Mouse (Mus musculus): ENCODE results near the gene Lexm. TPM values are rescaled to one million over a fixed set of nuclear protein-coding genes. Genes with fewer than 3 reads are reported as not detected.

Gene Lexm
- polyA plus RNA-seq, 1 experiment from 2014 or later = not detected

DNA sequence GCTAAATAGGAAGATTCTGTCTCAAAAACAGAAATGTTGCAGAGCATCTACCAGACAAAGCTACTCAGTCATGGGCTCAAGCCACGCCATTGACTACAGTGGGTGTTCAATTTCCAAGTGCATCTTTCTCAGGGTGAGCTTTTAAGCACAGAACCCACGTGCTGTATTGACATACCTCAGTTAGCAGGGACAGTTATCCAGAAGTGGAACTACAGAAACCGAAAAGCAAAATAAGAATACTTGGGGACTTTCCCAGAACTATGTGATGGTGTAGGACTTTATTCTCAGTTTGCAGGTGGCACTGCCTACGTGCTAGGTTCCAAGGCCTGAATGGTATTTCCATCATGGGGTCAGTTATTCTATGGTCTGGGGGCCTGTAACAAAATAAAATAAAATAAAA, 19.3 kb downstream of the Lexm start:
- H3K4me3 ChIP-seq = no peak overlapping the region
- no peaks in the 10 kb centered on the region for H3K27me3 ChIP-seq
- no peak overlapping the region for H3K9ac ChIP-seq
- no peaks in the 10 kb centered on the region for H3K4me1 ChIP-seq
- H3K27ac ChIP-seq = no peak overlapping the region
- H3K36me3 ChIP-seq = no peaks in the 10 kb centered on the region
- H3K4me2 ChIP-seq = no peak overlapping the region
- no peaks in the 10 kb centered on the region for H3K9me3 ChIP-seq
- no peak for ATAC-seq (ENCODE audit: insufficient number of reproducible peaks, low FRiP score, low TSS enrichment, low read depth)
- 80% methylated on average over 4 of the region's 4 CpGs for WGBS

- Histone ChIP-seq H3K9me3 (no peaks in the 10 kb centered on the region), H3K9ac (no peak overlapping the region), H3K4me1 (no peaks in the 10 kb centered on the region), H3K27me3 (no peaks in the 10 kb centered on the region), H3K4me3 (no peak overlapping the region), H3K36me3 (no peaks in the 10 kb centered on the region), H3K27ac (no peak overlapping the region), H3K4me2 (no peak overlapping the region)
- no peak for ATAC-seq (ENCODE audit: insufficient number of reproducible peaks, low FRiP score, low TSS enrichment, low read depth)
- WGBS = 78% methylated on average over 9 of the region's 9 CpGs
These were observed 20.0 kb downstream of the Lexm start for GRCm38 (mm10) chr4:106597055-106597454.

GRCm38 (mm10) chr4:106596200-106596599, 20.8 kb downstream of the Lexm start:
- 64% methylated on average over 3 of the region's 3 CpGs for WGBS
- Histone ChIP-seq H3K4me1 (no peaks in the 10 kb centered on the region), H3K4me3 (no peak overlapping the region), H3K4me2 (no peak overlapping the region), H3K9ac (no peak overlapping the region), H3K36me3 (peaks cover 3% of the 10 kb centered on the region; the same call in 1 of the 2 replicates), H3K9me3 (no peaks in the 10 kb centered on the region), H3K27me3 (no peaks in the 10 kb centered on the region), H3K27ac (no peak overlapping the region)
- no peak for ATAC-seq (ENCODE audit: insufficient number of reproducible peaks, low FRiP score, low TSS enrichment, low read depth)

DNA sequence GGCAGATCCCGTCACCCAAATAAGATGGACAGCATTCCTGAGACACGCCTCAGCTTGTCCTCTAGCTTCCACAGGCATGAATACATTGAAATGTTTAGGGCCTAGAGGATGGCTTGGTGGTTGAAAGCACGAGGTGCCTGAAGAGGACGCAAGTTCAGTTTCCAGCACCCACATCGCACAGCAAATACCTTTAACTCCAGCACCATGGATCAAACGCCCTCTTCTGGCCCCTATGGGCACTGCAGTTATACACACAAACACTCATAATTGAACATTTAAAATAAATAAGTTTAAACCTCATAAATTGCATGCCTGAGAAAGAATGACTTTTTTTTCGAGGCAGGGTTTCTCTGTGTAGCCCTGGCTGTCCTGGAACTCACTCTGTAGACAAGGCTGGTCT, 23.4 kb downstream of the Lexm start:
- H3K27ac ChIP-seq = no peak overlapping the region
- H3K4me1 ChIP-seq = no peaks in the 10 kb centered on the region
- WGBS = 49% methylated on average over 7 of the region's 7 CpGs
- ATAC-seq (ENCODE audit: insufficient number of reproducible peaks, low FRiP score, low TSS enrichment, low read depth) = no peak
- H3K9ac ChIP-seq = no peak overlapping the region
- no peaks in the 10 kb centered on the region for H3K9me3 ChIP-seq
- H3K36me3 ChIP-seq = peaks cover 8% of the 10 kb centered on the region; the same call in 1 of the 2 replicates
- H3K4me3 ChIP-seq = no peak overlapping the region
- no peaks in the 10 kb centered on the region for H3K27me3 ChIP-seq
- H3K4me2 ChIP-seq = no peak overlapping the region

- H3K36me3 ChIP-seq = peaks cover 33% of the 10 kb centered on the region
- WGBS = 81% methylated on average over 9 of the region's 9 CpGs
These were observed 26.2 kb downstream of the Lexm start for GRCm38 (mm10) chr4:106590871-106591270.

GRCm38 (mm10) chr4:106590142-106590541, 26.9 kb downstream of the Lexm start:
- no peaks in the 10 kb centered on the region for H3K4me1 ChIP-seq
- H3K27ac ChIP-seq = no peak overlapping the region
- H3K36me3 ChIP-seq = peaks cover 38% of the 10 kb centered on the region
- no peak overlapping the region for H3K4me2 ChIP-seq
- H3K9ac ChIP-seq = no peak overlapping the region
- ATAC-seq (ENCODE audit: insufficient number of reproducible peaks, low FRiP score, low TSS enrichment, low read depth) = no peak
- WGBS = 62% methylated on average over 9 of the region's 9 CpGs
- no peaks in the 10 kb centered on the region for H3K27me3 ChIP-seq
- no peak overlapping the region for H3K4me3 ChIP-seq
- no peaks in the 10 kb centered on the region for H3K9me3 ChIP-seq

More at GRCm38 (mm10) chr4:106590871-106591270, 26.2 kb downstream of the Lexm start:
- Histone ChIP-seq H3K27me3 (no peaks in the 10 kb centered on the region), H3K4me3 (no peak overlapping the region), H3K4me2 (no peak overlapping the region), H3K4me1 (no peaks in the 10 kb centered on the region), H3K27ac (no peak overlapping the region), H3K9me3 (no peaks in the 10 kb centered on the region), H3K9ac (no peak overlapping the region)
- no peak for ATAC-seq (ENCODE audit: insufficient number of reproducible peaks, low FRiP score, low TSS enrichment, low read depth)

DNA sequence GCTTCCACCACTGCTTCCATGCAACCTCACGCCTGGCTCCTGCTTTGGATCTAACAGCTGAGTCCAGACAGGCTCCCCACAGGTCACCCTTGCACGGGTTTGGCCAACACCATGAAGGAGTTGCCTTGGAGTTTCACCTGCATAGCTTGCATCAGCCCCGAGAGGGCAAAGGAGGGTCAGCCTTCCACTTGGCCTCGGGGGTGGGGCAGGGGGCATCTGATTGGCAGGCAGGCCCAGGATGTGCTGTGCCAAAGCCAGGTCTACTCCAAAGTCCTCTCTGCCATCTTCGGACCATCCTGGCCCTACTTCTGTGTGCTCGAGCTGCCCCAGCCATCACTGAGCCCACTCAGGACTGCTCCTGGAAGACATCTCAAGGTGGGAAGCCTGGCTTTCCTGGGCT, 30.0 kb downstream of the Lexm start:
- Histone ChIP-seq H3K27me3 (no peaks in the 10 kb centered on the region), H3K4me3 (no peak overlapping the region), H3K9ac (no peak overlapping the region), H3K9me3 (no peaks in the 10 kb centered on the region), H3K36me3 (peaks cover 63% of the 10 kb centered on the region), H3K27ac (no peak overlapping the region), H3K4me1 (no peaks in the 10 kb centered on the region), H3K4me2 (no peak overlapping the region)
- 88% methylated on average over 6 of the region's 6 CpGs for WGBS
- no peak for ATAC-seq (ENCODE audit: insufficient number of reproducible peaks, low FRiP score, low TSS enrichment, low read depth)

DNA sequence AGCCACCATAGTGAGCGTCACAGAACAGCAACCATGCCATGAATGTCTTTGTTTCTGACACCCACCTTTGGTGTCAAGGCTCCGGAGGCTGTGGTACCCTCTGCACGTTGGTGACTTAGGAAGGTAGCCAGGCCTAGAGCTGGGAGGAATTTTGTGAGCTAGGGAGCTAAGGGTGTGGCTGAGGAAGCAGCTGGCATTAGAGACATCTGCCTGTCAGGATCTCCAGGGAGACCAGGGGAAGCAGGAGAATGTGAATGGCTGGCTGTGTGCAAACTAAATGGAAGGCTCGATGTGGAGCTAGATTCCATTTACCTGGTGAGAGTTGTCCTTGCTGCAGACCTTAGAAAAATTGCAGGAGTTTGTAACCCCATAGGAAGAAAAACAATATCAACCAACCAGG, 32.4 kb downstream of the Lexm start:
- H3K4me1 ChIP-seq = no peaks in the 10 kb centered on the region
- H3K9ac ChIP-seq = no peak overlapping the region
- no peak overlapping the region for H3K4me2 ChIP-seq
- H3K27me3 ChIP-seq = no peaks in the 10 kb centered on the region
- WGBS = 86% methylated on average over 4 of the region's 4 CpGs
- ATAC-seq (ENCODE audit: insufficient number of reproducible peaks, low FRiP score, low TSS enrichment, low read depth) = no peak
- H3K27ac ChIP-seq = no peak overlapping the region
- H3K9me3 ChIP-seq = no peaks in the 10 kb centered on the region
- peaks cover 81% of the 10 kb centered on the region for H3K36me3 ChIP-seq
- H3K4me3 ChIP-seq = no peak overlapping the region

DNA sequence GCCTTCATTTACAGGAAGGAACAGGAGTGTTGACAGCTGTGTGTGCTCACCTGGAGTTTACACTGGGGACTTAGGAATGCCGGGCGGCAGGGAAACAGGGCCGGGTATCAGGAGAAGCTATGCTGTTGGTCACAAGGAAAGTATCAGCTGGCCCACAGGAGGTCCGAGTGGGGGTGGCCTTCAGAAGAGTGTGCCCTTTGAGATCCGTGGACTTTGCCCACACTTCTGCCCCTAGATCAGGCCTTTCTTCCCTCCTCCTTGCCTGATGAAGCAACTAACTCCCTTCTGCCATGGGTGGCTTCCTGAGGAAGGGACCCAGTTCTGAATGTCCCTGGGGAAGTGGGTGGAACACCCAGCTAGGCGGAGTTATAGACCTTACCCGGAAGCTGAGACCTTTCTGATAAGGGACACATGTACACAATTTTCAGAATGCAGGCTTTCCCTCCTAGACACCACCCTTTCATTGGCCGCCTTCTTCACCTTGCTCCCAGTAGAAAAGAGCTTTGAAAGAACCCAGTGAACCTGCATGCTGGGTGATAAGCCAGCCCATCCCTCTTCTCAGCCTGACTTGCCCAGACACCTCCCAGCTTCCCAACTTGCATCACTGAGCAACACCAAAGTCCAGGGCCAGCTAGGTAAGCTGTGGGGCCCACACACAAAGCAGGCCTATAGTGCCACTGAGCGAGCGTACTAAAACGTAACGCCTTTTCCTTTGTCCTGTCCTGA, 34.5 kb downstream of the Lexm start:
- H3K9me3 ChIP-seq = no peaks in the 10 kb centered on the region
- H3K4me3 ChIP-seq = no peak overlapping the region
- 89% methylated on average over 12 of the region's 12 CpGs for WGBS
- no peaks in the 10 kb centered on the region for H3K27me3 ChIP-seq
- H3K36me3 ChIP-seq = peaks cover 86% of the 10 kb centered on the region
- H3K27ac ChIP-seq = 0 out of 2 replicates have a peak overlapping the region, but pooled peaks have one; percentile 17
- no peak overlapping the region for H3K4me2 ChIP-seq
- no peak overlapping the region for H3K9ac ChIP-seq
- no peak for ATAC-seq (ENCODE audit: insufficient number of reproducible peaks, low FRiP score, low TSS enrichment, low read depth)
- no peaks in the 10 kb centered on the region for H3K4me1 ChIP-seq

- H3K4me2 ChIP-seq = no peak overlapping the region
- H3K27ac ChIP-seq = no peak overlapping the region
- WGBS = 91% methylated on average over 15 of the region's 15 CpGs
- H3K9me3 ChIP-seq = no peaks in the 10 kb centered on the region
- H3K4me3 ChIP-seq = no peak overlapping the region
- peaks cover 88% of the 10 kb centered on the region for H3K36me3 ChIP-seq
- no peaks in the 10 kb centered on the region for H3K27me3 ChIP-seq
- ATAC-seq (ENCODE audit: insufficient number of reproducible peaks, low FRiP score, low TSS enrichment, low read depth) = no peak
- H3K4me1 ChIP-seq = no peaks in the 10 kb centered on the region
- H3K9ac ChIP-seq = no peak overlapping the region
These were observed 35.2 kb downstream of the Lexm start for GRCm38 (mm10) chr4:106581865-106582204.

- no peak overlapping the region for H3K4me2 ChIP-seq
- no peak for ATAC-seq (ENCODE audit: insufficient number of reproducible peaks, low FRiP score, low TSS enrichment, low read depth)
These were observed 35.7 kb downstream of the Lexm start for GRCm38 (mm10) chr4:106581176-106581864.

DNA sequence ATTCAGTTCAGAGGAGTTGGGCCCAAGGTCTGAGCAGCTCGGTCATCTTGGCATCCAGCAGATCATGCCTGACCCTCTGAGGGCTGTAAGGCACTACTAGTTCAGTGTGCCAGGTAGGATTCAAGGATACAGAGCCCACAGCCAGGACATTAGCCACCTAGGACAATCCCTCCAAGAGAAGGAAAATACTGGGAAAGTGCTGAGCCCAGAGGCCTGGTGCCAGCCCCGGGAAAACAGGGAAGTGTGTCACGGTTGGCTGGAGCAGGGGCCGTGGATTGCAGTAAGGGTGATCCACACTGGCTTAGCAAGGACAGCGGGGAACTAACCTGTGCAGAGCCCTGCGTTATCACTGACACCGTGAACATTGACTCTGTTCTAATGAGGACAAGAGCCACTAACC, 39.5 kb downstream of the Lexm start:
- no peaks in the 10 kb centered on the region for H3K27me3 ChIP-seq
- no peak overlapping the region for H3K9ac ChIP-seq
- 86% methylated on average over 7 of the region's 7 CpGs for WGBS
- H3K27ac ChIP-seq = peak overlapping the region; percentile 17; the same call in 1 of the 2 replicates
- no peaks in the 10 kb centered on the region for H3K9me3 ChIP-seq
- no peak overlapping the region for H3K4me3 ChIP-seq
- peaks cover 86% of the 10 kb centered on the region for H3K36me3 ChIP-seq
- ATAC-seq (ENCODE audit: insufficient number of reproducible peaks, low FRiP score, low TSS enrichment, low read depth) = no peak
- no peak overlapping the region for H3K4me2 ChIP-seq
- H3K4me1 ChIP-seq = no peaks in the 10 kb centered on the region; the same call in 1 of the 2 replicates

More at GRCm38 (mm10) chr4:106581176-106581864, 35.7 kb downstream of the Lexm start:
- WGBS = 92% methylated on average over 14 of the region's 14 CpGs
- Histone ChIP-seq H3K27me3 (no peaks in the 10 kb centered on the region), H3K4me3 (no peak overlapping the region), H3K9ac (no peak overlapping the region), H3K36me3 (peaks cover 87% of the 10 kb centered on the region), H3K9me3 (no peaks in the 10 kb centered on the region), H3K4me1 (no peaks in the 10 kb centered on the region; the same call in 1 of the 2 replicates), H3K27ac (no peak overlapping the region)
